Mouse (Mus musculus): ENCODE measurements around the gene Aph1b.
"Not testable (repeated sequence)": the region's sequence is repeated elsewhere in the genome, so short reads cannot be mapped to it uniquely, and the experiment has no call there.

Aph1b gene

DNA sequence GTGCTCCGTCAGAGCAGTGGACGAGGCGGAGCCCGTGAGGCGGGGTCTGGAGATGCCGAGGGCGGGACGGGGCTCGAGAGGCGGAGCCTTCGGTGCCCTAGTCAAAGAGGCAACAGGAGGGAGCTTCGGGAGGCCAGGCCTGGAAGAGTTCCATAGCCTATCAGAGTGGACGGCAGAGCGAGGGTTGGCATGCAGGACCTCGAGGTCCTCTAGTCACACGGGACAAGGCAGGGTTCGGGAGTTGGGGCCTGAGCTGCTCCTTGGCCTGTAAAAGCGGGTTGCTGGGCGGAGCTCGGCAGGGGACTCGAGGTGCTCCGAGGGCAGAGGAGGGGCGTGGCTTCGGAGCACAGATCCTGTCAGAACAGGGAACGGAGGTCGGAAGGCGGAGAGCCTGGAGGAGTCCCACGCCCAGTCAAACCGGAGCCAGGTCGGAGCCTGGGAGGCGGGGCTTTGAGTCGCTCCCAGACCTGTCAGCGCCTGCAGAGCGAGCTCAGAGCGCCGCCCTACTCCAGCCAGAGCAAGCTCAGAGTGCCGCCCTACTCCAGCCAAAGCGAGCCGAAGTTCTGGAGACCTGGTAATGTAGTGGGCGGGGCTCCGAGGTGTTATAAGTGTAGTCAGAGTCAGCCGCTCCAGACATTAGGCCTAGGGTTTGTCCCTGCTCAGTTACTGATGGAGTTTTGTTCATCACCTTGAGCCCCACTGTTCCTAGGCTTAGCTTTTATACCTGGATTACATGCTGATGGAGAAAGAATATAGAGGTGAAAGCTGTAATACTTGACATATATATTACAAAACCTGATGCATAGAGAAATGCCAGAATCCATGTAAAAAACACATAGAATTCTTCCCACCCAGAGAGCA, at the start of gene Aph1b:
Gene Aph1b (minus strand): TSS at position 27 of the 861 bp plus-strand sequence.
- peak; percentile 93 to 95 for DNase-seq (ENCODE audit: low spot score in 2 of 2)

DNA sequence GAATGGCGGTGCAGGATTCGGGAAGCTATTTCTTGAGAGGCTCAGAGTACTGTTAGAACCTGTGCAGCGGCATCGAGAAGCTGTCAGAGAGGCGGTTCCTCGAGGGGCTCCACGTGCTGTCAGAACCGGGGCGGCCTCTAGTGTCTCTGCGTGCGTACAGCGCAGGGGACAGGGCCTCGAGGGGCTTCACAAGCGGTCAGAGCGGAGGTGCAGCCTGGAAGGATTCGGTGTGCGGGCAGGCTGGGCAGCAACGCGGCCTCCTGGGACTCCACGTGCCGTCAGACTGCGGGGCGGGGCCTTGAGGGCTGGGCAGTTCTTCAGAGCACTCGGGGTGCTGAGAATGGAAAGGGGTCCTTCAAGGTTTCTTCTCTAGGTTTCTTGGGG, 39.8 kb upstream of the Aph1b start:
- peak in 1 of 2 experiments; percentile 9 for DNase-seq (ENCODE audit: low spot score in 2 of 2)

DNA sequence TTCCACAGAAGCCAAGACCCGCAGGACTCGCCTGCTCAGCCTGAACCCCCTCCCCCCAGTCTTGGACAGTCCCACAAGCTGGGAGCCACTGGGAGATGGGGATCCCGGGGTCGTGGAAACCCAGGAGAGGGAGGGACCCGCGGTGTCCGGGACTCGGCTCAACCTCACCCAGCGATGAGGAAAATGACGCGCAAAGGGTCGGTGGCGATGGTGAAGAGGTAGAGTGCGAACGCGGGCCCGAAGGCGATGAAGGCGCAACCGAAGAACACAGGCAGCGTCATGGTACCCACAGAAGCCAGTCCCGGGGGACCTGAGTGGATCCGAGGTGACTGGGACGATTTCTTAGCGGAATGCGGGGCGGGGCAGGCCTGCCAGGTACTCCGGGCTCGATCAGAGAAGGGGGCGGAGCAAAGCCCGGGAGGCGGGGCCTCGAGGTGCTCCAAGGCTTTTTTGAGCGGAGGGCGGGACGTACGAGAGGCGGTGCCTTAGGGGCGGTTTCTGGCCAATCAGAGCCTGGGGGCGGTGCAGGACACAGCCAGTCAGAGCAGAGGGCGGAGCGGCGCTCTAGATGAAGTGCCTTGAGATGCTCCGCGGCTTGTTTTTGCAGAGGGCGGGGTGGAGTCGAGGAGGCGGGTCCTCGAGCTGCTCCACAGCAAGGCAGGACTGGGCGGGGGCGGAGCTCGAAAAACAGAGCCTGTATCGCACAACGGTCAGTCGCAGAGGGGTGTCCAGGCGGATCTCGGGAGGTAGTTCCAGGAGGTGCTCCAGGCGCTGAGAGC, 39.2 kb upstream of the Aph1b start, which contains the start of gene Aph1c:
Gene Aph1c (minus strand): TSS at position 409 of the 779 bp plus-strand sequence.
- peak; percentile 99 to 100 for DNase-seq (ENCODE audit: low spot score in 2 of 2)

DNA sequence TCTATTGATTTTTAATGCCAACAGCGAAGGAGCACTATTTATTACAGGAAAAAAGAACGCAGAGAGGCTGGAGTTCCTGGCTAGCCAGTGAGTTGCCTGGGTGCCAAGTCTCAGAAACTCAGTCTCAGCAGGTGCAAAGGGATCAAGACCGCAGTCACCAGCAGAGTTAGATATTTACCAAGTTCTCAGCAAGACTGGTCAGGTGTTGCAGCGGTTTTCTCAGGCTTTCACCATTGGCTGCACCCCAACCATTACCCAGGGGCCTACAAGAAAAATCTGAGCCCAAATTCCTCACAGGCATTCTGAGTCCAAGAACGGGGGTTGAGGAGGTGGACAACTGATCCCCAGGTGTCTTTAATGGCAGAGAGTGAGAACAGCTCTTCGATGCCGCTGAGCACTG, 38.6 kb upstream of the Aph1b start:
- no peak for DNase-seq (ENCODE audit: low spot score in 2 of 2)

DNA sequence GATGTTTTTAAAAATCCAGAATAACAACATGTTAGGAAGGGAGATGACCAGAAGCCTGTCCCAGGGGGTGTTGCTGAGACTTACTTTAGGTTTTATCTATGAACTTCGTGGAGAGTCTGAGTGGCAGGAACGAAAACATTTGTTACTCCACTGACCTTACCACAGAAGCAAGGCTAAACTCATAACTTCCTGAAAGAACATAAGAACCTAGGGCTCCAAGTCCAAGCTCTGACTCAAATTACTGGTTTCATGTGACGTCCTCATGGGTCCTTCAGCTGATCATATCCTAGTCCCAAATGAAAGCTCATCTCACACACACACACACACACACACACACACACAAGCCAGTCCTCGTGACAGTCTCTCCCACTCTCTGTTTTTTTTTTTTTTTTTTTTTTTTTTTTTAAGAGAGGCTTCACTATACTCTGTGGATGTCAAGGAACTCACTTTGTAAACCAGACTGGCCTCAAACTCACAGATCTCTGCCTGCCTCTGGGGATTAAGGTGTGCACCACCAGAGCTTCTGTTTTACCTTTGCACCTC, 37.1 kb upstream of the Aph1b start:
- no peak for DNase-seq (ENCODE audit: low spot score in 2 of 2)

DNA sequence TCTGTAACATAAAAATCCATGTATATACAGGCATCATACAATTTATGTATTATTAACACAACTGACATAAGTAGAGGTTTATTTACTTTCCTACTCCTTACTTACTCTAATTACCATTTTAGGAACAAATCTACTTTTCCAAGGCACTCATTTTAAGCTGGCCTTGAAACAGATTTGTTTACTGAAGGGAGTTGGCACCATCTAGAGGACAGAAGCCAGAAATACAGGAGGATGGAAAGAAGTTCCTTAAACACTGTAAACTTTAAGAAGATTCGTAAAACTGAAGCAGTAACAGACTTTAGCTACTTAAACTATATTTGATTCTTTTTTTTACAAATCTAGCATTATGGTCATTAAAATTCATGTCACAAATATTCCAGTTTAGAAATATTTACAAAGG, 30.7 kb upstream of the Aph1b start:
- DNase-seq (ENCODE audit: low spot score in 2 of 2) = no peak

DNA sequence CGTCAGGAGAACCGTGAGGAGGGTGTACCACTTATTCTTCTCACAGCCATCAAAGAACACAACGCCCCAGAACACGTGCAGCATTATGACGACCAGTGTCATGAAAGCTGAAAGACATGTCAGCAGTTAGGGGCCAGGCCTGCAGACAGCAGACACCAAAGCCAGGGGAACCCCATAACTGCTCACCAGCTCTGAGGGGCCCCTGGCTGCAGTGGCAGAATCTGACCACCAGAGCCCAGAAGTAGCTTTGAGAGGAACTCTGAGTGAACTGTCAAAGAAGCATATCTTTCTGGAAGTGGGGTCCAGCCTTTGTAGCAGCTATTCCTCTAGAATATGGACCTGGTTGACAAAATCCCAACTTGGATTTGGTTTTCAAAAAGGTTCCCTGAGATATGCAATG, 27.0 kb upstream of the Aph1b start:
- DNase-seq (ENCODE audit: low spot score in 2 of 2) = not testable (repeated sequence)

DNA sequence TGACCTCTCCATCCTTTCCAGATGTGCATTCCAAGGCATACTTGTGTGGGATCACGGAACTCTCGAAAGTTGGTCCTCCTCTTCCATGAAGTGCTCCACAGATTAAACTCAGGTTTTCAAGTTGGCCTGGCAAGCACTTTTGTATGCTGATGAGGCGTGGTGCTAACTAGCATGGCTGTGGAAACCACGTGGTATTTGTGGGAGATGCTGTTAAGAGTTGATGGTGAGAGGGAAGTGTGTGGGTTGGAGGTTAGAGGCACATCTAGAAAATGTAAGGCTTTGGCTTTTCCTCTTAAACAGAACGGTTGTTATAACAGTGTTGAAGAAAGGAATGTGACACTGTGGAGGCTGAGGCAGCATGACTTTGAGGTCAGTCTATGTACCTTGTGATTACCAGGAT, 25.7 kb upstream of the Aph1b start:
- no peak for DNase-seq (ENCODE audit: low spot score in 2 of 2)

DNA sequence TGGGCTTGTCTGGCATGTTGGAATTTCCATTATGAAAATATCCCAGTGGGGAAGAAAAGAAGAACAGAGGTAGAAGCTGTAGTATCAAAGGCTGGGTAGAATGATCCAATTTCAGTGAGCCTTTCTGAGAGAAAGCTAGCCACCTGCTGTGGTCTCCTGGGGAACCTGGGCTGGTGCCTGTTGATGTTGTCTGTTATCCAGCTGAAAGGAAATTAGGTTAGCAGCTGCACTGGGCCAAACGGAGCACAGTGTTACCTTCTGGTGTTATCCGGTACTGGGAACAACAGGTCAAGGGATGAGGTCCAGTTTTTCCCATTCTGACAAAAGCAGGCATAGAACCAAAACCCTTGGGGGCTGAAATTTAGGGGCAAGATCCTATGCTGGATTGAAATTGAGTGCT, 18.1 kb upstream of the Aph1b start:
- DNase-seq (ENCODE audit: low spot score in 2 of 2) = no peak

DNA sequence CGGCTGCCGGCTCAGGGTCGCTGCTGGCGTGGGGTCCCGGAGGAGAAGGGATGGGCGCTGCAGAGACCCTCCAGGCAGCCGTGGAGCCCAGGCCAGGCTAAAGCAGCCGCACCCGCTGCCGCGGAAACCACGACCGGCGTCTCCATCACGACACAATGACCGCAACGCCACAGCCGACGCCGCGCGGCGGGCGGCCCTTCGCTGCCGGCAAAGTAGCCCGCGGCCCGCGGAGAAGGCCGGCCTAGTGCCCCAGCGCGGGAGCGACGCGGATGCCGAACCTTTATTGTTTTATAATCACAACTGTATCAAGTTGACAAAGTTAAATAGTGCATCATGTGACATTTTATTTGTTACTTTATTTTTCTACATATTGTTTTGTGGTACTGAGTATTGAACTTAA, 10.7 kb upstream of the Aph1b start:
- DNase-seq (ENCODE audit: low spot score in 2 of 2) = not testable (repeated sequence)

DNA sequence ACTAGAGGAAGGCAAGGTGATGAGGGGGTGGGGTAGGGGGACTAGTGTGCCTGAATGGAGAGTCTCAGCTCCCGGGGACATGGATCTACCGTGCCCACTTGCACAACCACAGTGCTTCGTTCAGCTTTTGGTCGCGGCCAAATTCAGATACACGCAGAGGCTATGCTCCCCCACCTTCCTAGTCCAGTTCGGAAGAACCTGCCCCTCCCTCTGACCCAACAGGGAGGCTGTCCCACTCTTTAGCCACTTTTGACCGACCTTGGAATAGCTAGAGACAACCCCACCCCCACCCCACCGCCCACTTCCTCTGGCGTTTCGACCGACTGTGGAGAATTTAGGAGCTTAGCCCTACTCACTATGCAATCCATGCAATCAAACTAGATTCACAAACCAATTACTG, 6.7 kb upstream of the Aph1b start:
- DNase-seq (ENCODE audit: low spot score in 2 of 2) = no peak

DNA sequence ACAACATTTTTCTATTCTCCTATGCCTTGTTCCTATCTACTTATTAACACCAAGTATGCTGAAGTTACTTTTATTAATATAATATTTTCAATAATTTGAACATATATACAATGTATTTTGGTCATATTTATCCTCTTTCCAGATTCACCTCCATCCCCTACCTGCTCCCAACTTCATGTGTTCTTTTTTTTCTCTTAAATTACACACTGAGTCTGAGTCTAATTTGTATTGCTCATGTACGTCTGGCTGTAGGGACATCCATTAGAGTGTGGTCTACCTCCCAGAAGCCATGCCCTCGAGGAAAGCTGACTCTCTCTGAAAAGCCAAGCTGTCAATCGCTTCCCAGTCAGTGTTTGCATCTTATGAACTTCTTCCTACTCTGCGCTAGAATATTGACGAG, 1.4 kb upstream of the Aph1b start, which contains the start of gene Gm10647:
Gene Gm10647 (plus strand): TSS at position 301 of the 400 bp plus-strand sequence.
- DNase-seq (ENCODE audit: low spot score in 2 of 2) = no peak

DNA sequence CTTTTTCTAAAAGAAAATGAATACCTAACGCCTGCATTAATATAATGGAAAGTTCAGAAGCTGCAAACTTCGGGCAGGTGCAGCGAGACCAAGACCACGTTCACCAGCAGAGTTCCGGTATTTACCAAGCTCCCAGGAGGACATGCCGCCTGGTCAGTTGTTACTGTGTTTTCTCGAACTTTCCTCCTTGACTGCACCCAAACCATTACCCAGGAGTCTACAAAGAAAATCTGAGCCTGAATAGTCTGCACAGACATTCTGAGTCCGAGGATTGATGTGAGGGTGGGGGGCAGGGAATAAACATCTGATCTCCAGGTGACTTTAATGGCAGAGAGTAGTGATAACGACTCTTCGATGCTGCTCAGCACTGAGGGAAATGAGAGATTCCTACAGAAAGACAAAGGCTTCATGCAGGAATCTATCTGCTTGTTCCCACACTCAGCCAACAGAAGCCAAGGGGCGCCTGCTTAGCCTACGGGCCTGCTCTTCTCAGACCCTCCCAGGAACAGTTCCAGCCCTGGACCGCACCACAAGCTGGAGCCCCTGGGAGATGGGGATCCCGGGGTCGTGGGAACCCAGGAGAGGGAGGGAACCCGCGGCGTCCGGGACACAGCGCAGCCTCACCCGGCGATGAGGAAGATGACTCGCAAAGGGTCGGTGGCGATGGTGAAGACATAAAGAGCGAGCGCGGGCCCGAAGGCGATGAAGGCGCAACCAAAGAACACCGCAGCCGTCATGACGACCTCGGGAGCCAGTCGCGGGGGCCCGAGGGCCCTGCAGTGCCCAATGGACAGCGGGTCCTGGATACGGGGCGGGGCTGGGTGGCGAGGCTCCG, 444 bp downstream of the Aph1b start:
- no peak for DNase-seq (ENCODE audit: low spot score in 2 of 2)

DNA sequence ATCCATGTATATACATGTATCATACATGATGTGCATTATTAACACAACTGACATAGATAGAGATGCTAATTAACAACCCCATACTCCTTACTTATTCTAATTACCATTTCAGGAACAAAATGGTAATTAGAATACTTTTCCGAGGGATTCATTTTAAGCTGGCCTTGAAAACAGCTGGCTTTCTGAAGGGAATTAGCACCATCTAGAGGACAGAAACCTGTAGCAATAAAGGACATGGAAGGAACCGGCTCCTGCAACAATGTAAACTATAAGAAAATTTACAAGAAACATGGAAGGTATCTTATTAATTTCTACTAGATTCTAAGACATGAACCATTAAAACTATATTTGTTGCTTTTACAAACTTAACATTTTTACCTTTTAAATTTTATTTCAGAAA, 7.5 kb downstream of the Aph1b start:
- DNase-seq (ENCODE audit: low spot score in 2 of 2) = no peak

DNA sequence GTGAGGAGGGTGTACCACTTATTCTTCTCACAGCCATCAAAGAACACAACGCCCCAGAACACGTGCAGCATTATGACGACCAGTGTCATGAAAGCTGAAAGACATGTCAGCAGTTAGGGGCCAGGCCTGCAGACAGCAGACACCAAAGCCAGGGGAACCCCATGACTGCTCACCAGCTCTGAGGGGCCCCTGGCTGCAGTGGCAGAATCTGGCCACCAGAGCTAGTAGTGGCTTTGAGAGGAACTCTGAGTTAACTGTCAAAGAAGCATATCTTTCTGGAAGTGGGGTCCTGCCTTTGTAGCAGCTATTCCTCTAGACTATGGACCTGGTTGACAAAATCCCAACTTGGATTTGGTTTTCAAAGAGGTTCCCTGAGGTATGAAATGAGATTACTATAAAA, 10.7 kb downstream of the Aph1b start:
- not testable (repeated sequence) for DNase-seq (ENCODE audit: low spot score in 2 of 2)

DNA sequence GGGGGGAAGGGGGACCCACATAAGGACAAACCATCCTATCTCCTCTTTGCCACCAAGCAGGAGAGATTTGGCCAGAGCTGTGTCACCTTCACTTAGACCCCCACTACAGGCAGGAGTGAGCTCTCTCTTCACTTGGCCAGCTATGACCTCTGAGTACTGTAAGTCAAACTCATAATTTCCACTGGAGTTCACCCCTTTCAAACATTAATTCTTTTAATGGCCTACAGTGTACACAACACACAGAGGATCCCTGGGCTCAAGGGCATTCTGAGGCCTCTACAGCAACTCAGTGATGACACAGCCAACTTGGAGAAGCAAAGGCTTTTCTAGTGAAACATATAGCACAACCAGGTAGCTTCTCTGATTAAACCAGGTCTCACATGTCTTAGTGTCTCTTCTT, 24.6 kb downstream of the Aph1b start:
- no peak for DNase-seq (ENCODE audit: low spot score in 2 of 2)

DNA sequence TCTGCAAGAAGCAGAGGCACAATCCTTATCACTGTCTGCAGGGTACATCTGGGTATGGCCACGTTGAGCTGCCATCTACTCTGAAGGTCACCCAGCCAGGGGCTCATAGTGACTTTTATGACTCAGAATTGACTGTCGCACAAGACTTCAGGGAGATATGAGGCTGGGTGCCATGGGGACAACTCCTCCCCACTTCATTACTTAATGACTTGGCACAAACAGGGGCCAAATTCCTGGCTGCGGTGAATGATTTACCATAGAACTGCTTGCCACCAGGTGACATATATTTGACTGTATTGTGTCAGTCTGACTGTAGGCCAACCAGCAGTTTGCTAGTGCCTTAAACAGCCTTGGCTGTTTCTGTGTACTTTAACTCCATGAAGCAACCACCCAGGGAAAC, 26.0 kb downstream of the Aph1b start:
- no peak for DNase-seq (ENCODE audit: low spot score in 2 of 2)

DNA sequence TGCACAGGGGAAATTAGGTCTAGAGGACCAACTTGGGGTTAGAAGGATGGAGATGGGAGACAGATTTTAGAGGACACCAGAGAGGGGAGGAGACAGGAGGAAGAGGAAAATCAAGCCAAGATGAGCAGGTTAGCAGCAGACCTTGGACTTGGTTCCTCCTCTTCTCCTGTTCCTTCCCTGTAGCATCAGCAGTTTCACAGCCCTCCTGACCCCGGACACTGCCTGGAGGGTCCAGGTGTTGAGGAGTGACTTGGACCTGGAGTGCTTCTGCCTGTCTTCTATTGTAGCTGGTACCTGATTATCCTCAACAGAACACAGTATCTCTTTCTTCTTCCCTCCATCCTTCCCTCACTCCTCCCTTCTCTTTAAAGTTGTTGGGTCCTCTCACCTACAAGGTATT, 26.6 kb downstream of the Aph1b start:
- DNase-seq (ENCODE audit: low spot score in 2 of 2) = no peak

DNA sequence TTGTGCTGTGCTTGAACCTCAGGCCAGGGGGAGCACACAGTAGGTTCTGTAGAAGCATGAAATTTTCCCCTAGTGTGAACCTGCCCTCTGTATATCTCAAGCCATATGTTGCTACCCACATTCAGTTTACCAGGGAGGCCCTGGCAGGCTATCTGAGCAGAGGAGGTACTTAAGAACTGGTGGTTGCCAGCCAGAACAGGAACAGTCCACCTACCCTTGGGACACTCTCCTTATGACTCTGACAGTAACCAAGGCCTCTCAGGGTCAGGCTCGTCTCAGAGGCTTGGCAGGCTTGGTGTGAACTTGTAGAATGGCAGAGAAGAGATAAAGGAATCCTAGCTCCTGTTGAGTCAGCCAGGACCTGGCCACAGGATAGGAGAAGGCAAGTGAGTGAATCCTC, 34.3 kb downstream of the Aph1b start:
- no peak for DNase-seq (ENCODE audit: low spot score in 2 of 2)

DNA sequence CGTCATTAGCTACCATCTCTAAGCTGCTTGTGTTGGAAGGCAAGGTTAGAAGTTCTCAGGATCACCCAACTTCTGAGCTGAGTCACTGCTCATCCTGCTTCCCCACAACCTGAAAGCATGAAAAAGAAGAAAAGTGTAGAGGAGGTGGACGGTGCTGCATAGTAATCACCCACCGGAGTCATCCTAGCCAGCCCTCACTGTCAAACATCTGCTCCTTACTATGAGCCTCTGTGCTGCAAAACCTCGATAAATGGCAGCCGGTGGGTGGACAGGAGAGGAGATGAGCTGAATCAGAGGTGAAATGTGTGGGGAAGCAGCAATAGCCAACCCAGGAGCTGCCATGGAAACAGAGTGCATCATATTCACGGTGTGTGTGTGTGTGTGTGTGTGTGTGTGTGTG, 42.4 kb downstream of the Aph1b start:
- DNase-seq (ENCODE audit: low spot score in 2 of 2) = peak; percentile 38 to 44

DNA sequence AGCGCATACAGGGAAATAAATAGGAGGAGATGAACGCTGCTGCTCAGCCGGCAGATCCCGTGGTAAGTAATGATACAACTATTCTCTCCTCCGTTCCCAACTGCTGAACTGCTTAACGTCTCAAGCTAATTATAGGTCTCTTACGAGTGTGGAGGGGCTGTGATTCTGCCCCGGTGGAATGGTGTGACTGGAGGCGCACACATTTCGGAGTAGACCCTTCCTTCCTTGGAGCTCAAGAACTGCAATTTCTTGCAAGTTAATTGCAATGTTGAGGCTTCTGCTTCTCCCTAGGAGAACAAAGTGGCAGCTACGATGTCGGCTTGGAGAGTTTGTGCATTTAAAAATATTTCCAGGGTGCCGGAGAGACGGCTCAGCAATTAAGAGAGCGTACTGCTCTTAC, 46.9 kb downstream of the Aph1b start:
- DNase-seq (ENCODE audit: low spot score in 2 of 2) = no peak

DNA sequence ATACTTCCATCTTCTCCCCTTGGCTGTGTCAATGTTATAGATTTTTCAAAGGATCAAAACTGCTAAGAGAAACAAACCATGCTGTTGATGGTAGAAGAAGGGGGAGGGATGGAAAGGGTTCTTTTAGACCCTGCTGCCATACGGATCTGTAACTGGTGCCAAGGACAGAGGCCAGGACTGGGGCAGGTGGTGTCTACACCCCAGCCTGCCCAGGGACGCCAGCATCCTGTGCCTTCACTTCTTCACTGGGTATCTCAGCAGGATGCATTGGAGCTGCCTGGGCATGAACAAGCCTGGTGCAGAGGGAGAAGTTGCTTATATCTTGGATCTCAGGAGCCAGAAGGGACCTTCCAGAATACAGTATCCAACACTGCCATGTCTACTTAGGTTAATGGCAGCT, 50.8 kb downstream of the Aph1b start:
- DNase-seq (ENCODE audit: low spot score in 2 of 2) = no peak

All from right cerebral cortex, postnatal 36 days (tissue).